Mouse (Mus musculus) adrenal gland (tissue): ENCODE data around the gene Olfr150.
"Not testable (repeated sequence)": the region's sequence is repeated elsewhere in the genome, so short reads cannot be mapped to it uniquely, and the experiment has no call there.

ENCODE experiments used
- intact Hi-C: fragments of 180-260 bp; cut with DNase I; formaldehyde crosslinking; loops from one replicate; pipeline ENCODE4 v1.15.1; 2025
- long read RNA-seq, 2 experiments: library from polyadenylated mRNA; unstranded; transcript quantifications; one replicate each; pipeline ENCODE4 v2.0.0; 2020; ENCODE audit warnings: borderline replicate concordance in 1 of 2; ENCODE audit not compliant: insufficient replicate concordance in 1 of 2

The Olfr150 gene
- long read RNA-seq, experiment 1: 0 reads
- long read RNA-seq, experiment 2: 0 reads

DNA sequence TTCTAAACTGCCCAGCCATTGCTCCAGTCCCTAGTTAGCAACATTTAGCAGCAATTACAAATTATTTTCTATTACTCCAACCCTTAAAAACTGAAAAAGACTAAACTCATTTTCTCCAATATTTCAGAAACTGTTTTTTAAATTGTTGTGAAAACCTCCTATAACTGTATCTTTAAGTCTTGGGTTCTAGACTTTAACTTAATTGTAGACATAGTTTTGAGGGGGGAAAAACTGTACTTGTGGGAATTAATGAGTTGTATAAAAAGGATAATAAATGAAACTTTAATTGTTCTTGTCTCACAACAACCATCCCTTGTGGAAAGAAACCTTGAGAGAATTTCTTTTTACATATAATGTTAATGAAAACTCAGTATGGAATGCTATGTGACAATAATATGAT is at the start of gene Olfr150:
Gene Olfr150 (plus strand): TSS at position 301 of the 400 bp plus-strand sequence.
- intact Hi-C loops: no loop called here

DNA sequence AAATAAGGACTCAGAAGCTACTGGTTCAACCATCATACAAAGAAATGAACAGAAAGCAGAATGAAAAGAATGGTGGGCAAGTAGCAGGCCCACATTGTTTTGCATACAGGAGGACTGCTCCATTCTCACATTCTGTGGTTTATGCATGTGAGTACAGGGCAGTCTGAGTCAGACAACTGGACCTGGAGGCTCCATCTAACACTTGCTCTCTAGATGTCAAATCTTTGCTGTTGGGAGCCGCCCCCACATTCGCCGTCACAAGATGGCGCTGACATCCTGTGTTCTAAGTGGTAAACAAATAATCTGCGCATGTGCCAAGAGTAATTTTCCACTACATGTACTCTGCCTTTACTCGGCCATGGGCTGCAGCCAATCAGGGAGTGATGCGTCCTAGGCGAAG is 29.7 kb upstream of the Olfr150 start:
- intact Hi-C loops: not testable (repeated sequence)

DNA sequence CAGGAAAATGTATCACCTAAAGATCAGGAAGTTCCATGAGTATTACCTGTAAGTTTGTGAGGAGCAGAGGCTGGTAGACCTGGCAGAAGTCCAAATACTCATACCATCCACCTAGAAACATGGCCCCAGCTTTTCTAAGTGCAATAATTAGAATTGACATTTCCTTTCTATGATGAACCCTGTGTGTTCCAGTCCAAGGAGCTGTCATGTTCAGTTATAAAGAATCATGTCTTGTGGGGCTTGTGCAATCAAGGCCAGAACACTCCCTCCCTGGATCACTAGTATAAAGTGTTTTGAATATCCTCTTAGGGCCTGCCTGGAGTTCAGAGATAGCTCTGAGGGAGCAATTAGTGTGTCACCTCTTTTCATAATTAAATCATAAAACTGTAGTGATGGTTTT is 23.8 kb upstream of the Olfr150 start, which contains the start of gene Olfr149:
Gene Olfr149 (minus strand): TSS at position 101 of the 400 bp plus-strand sequence.
- intact Hi-C loops: no loop called here

DNA sequence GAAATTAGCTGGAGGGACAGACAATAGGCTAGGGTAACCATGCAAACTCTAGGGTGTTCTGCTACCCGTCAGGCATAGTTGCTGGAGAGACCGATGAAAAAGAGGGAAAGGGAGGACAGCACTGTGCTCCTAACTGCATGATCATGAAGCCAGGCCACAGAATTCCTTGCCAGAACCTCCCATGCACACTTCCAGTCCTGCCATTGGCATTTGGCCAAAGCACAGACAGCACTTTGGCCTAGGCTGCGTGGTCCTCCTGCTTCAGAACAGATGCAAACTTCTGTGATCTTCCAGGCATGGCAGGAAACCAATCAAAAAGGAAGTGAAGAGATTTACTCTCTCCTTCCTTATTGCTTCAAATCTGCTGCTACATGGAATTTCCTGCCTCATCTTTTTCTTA is 21.8 kb upstream of the Olfr150 start:
- intact Hi-C loops: no loop called here

DNA sequence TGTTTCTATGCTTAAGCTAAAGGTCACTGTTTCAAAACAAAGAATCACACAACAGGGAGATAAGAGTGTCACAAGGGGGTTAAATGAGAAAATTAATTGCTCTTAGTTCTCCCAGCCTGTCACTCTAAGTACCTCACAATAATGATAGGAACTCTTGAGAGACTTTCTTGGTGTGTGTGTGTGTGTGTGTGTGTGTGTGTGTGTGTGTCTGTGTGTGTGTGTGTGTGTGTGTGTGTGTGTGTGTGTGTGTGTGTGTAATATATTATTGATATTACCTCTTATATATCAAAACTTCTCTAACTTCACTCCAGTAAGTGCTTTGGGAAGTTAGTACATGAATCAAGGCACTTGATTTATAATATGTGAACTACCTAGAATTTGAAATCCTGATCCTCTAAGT is 19.7 kb upstream of the Olfr150 start, which contains the start of gene Olfr965:
Gene Olfr965 (plus strand): TSS at position 301 of the 400 bp plus-strand sequence.
- intact Hi-C loops: no loop called here

DNA sequence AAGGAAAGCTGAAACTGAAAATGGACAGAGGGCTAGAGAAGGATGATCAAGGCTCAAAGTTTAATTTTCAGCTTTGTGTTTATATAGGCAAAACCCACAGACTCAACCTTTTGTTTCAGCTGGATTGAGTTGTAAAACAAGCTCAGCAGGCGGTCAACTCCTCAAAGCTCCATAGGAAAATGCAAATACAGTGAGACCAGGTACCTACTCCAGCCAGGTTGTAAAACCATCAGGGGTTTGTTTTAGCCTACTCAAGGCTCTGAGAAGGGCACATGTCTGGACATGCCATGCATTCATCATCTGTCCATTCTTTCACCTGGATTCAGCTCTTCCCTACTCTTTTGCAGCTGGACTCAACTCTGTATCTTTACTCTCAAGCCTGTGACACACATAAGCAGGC is 10.0 kb downstream of the Olfr150 start:
- intact Hi-C loops: no loop called here

DNA sequence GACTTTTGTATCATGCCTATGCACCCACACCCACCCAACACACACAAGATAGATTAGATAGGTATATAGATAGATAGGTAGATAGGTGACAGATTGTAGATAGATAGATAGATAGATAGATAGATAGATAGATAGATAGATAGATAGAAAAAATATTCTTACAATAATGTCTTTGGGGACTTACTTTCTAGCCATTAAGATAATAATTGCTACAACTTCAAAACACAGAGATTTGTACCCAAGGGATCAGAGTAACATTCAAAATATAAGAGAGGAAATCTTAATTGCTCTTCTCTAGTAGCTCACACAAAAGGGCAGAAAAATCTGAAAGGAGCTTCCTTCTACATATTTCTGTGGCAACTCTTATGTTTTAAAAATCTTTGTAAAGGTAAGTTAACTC is 15.2 kb downstream of the Olfr150 start, which contains the start of gene Olfr967:
Gene Olfr967 (plus strand): TSS at position 301 of the 400 bp plus-strand sequence.
- intact Hi-C loops: no loop called here

DNA sequence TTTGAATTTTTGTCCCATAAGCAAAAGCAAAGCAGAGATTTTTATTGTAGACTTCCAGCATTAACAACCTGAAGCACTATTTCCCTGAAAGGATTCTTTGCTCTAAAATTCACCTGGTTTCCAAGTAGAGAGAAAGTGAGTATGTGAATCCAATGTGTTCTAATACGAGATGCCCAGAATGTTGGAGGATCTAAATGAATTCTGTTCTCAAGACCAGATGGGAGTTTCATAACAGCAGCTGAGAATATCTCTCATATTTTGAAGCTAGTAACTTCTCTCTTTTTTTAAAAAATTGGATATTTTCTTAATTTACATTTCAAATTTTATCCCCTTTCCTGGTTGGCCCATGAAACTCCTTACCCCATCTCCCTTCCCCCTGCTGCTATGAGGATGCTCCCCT is 15.7 kb downstream of the Olfr150 start:
- intact Hi-C loops: no loop called here

DNA sequence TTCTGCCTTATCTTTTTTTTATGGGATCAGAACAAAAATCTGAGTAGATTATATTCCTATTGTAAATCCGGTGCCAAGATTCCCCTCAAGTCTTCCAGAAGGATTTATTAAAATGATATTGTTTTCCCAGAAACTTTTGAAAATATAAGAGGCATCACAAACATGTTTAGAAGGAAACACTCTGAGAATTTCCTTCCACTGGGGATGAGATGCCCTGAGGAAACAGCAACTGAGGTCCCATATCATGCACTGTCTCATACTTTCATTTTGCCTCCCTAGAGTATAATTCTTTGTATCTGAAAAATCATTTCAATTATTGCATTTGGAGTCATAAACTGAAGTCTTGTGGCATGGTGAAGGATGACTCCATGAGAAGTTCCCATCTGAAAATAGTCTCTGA is 52.4 kb downstream of the Olfr150 start, which contains the start of gene Olfr968:
Gene Olfr968 (minus strand): TSS at position 101 of the 400 bp plus-strand sequence.
- intact Hi-C loops: no loop called here
